Mouse (Mus musculus) G1E (cell line): Measurements from ENCODE around the gene Utp11. TPM values are rescaled to one million over a fixed set of nuclear protein-coding genes. Genes with fewer than 3 reads are reported as not detected.
A peak's percentile ranks its signal among the peaks of the same experiment; 100 is the strongest.

ENCODE experiments used
- ATAC-seq: 2 replicates; pipeline ENCODE4 v1.8.0; 2016; ENCODE audit warnings: mild to moderate bottlenecking; ENCODE audit not compliant: insufficient number of reproducible peaks, poor library complexity, low FRiP score, severe bottlenecking; ENCODE audit errors: extremely low read depth
- DNase-seq: peaks from one replicate; pipeline ENCODE4 v3.0.0; 2012; ENCODE audit warnings: low spot score
- H3K27me3 ChIP-seq: 2 replicates; pipeline ENCODE4 v1.6.1; 2012; ENCODE audit warnings: mild to moderate bottlenecking, low read length, inconsistent platforms; ENCODE audit not compliant: insufficient read depth
- H3K36me3 ChIP-seq: replicated peaks from 2 replicates; pipeline ENCODE3; 2012; ENCODE audit warnings: mild to moderate bottlenecking, inconsistent platforms
- H3K4me1 ChIP-seq: 2 replicates; pipeline ENCODE4 v1.6.1; 2012; ENCODE audit warnings: low read depth, low read length, inconsistent platforms, mixed read lengths; ENCODE audit not compliant: insufficient read depth
- H3K4me3 ChIP-seq: 2 replicates; pipeline ENCODE4 v1.5.1; 2012; ENCODE audit warnings: low read depth, mild to moderate bottlenecking, inconsistent platforms, low read length, moderate library complexity, mixed read lengths
- H3K9me3 ChIP-seq: replicated peaks from 2 replicates; pipeline ENCODE4 v1.6.1; 2012; ENCODE audit warnings: inconsistent platforms
- CTCF ChIP-seq: IDR thresholded peaks from 2 replicates; pipeline ENCODE4 v1.5.1; 2012; ENCODE audit warnings: low read depth, low read length, inconsistent platforms, mixed read lengths
- GATA1 ChIP-seq: IDR thresholded peaks from 2 replicates; pipeline ENCODE4 v1.6.1; 2012; ENCODE audit warnings: borderline replicate concordance, low read length, inconsistent platforms, mixed read lengths
- GATA2 ChIP-seq: IDR thresholded peaks from 2 replicates; pipeline ENCODE4 v1.6.1; 2012; ENCODE audit warnings: low read depth, low read length, inconsistent platforms, borderline replicate concordance
- POLR2AphosphoS5 ChIP-seq: IDR thresholded peaks from 2 replicates; pipeline ENCODE4 v1.6.1; 2012; ENCODE audit warnings: low read depth, low read length, inconsistent platforms; ENCODE audit not compliant: insufficient replicate concordance
- TAL1 ChIP-seq: conservative IDR thresholded peaks from 2 replicates; pipeline ENCODE4 v1.6.1; 2012; ENCODE audit warnings: low read depth, low read length, inconsistent platforms, mixed read lengths
- polyA plus RNA-seq: library from polyadenylated mRNA; stranded (reverse); fragments of >175 nt; gene quantifications from 2 replicates; pipeline ENCODE4 v1.2.3, GENCODE M21; 2012
- total RNA-seq, 2 experiments: library from RNA; stranded (forward) in 1 of 2; stranded (reverse) in 1 of 2; fragments of 200-1000 nt in 1 of 2; fragments of >200 nt in 1 of 2; fragmentation: Nextera tagmentation in 1 of 2; gene quantifications; 2 replicates each; pipeline ENCODE4 v1.2.3; 2014 to 2017

The Utp11 gene
- total and polyA plus RNA-seq, 3 experiments, result 16.7 to 94.3 (median 80.4) TPM

- peaks cover 5% of the 10 kb centered on the region; the same call in 1 of the 2 replicates for H3K4me1 ChIP-seq
- H3K9me3 ChIP-seq, result no peaks in the 10 kb centered on the region
- no peak for ATAC-seq
- DNase-seq, result no peak
- H3K36me3 ChIP-seq, result peaks cover 96% of the 10 kb centered on the region
- TF ChIP-seq CTCF, result no peak
- TF ChIP-seq GATA1, result no peak
- TF ChIP-seq POLR2AphosphoS5, result no peak
- TF ChIP-seq TAL1, result no peak
- no peak for TF ChIP-seq GATA2
- no peak overlapping the region for H3K4me3 ChIP-seq
- no peaks in the 10 kb centered on the region for H3K27me3 ChIP-seq
Observed at GRCm38 (mm10) chr4:124685004-124685403, 8.4 kb downstream of the Utp11 start.

DNA sequence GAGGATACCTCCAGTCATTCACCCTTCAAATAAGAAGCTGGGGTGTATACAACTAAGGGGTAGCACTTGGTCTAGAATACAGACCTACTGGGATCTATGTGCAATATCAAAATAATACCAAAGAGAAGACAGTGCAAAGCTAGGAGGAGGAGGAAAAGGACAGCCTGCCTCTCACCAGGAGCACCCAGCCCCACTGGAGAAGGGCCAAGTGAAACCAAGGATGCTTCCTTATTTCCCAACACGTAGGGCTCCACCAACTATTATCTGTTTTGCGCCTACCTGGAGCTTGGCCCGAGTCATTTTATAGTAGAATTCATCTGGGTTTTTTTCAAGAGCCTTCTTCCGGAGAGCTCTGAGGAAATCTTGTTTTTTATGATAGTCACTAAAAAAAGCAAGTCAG is 9.9 kb downstream of the Utp11 start:
- Histone ChIP-seq H3K36me3 (peaks cover 97% of the 10 kb centered on the region), H3K4me1 (peaks cover 5% of the 10 kb centered on the region; the same call in 1 of the 2 replicates), H3K27me3 (no peaks in the 10 kb centered on the region), H3K4me3 (no peak overlapping the region), H3K9me3 (no peaks in the 10 kb centered on the region)
- DNase-seq (no peak), ATAC-seq (no peak)
- no peak for TF ChIP-seq GATA1
- TF ChIP-seq CTCF, result no peak
- TF ChIP-seq GATA2, result no peak
- no peak for TF ChIP-seq POLR2AphosphoS5
- no peak for TF ChIP-seq TAL1

- H3K4me1 ChIP-seq, result peaks cover 5% of the 10 kb centered on the region; the same call in 1 of the 2 replicates
- H3K36me3 ChIP-seq, result peaks cover 95% of the 10 kb centered on the region
- H3K27me3 ChIP-seq, result no peaks in the 10 kb centered on the region
- no peak for TF ChIP-seq CTCF
- TF ChIP-seq GATA2, result no peak
- TF ChIP-seq GATA1, result no peak
- no peak for TF ChIP-seq TAL1
- no peak for TF ChIP-seq POLR2AphosphoS5
- no peak overlapping the region for H3K4me3 ChIP-seq
- H3K9me3 ChIP-seq, result no peaks in the 10 kb centered on the region
- DNase-seq (no peak), ATAC-seq (no peak)
Observed at GRCm38 (mm10) chr4:124682270-124682669, 11.1 kb downstream of the Utp11 start.

DNA sequence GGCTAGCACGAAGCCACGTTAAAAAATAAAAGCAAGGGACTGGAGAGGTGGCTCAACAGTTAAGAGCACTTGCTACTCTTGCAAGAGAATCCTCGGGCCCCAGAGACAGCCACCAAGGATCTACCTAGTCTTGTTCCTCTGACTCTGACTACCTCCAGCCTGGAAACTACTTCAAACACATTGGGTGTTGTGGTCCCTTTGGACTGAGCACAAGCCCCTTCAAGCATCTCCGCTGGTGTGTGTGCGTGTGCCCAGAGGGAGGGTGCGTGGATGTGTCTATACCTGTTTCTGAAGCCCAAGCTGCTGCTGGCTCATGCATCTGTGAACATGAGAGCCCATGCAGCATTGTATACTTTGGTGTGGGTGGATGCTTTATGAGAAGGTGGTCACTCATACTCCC is 17.4 kb downstream of the Utp11 start:
- TF ChIP-seq CTCF, result no peak
- TF ChIP-seq GATA1, result no peak
- TF ChIP-seq TAL1, result no peak
- TF ChIP-seq GATA2, result no peak
- no peak for TF ChIP-seq POLR2AphosphoS5
- H3K4me3 ChIP-seq, result no peak overlapping the region
- 0 out of 2 replicates have a peak, but pooled peaks cover 2% of the 10 kb centered on the region for H3K4me1 ChIP-seq
- no peak for ATAC-seq
- H3K27me3 ChIP-seq, result peaks cover 7% of the 10 kb centered on the region; the same call in 1 of the 2 replicates
- no peak for DNase-seq
- peaks cover 63% of the 10 kb centered on the region for H3K36me3 ChIP-seq
- H3K9me3 ChIP-seq, result no peaks in the 10 kb centered on the region

GRCm38 (mm10) chr4:124675037-124675436 is 18.4 kb downstream of the Utp11 start:
- Histone ChIP-seq H3K4me3 (no peak overlapping the region), H3K36me3 (peaks cover 54% of the 10 kb centered on the region), H3K4me1 (0 out of 2 replicates have a peak, but pooled peaks cover 2% of the 10 kb centered on the region), H3K27me3 (peaks cover 10% of the 10 kb centered on the region; the same call in 1 of the 2 replicates), H3K9me3 (no peaks in the 10 kb centered on the region)
- TF ChIP-seq TAL1 (no peak), POLR2AphosphoS5 (no peak), GATA1 (no peak), GATA2 (no peak), CTCF (peak; percentile 44; the same call in 1 of the 2 replicates)
- DNase-seq, result peak; percentile 53
- ATAC-seq, result no peak

DNA sequence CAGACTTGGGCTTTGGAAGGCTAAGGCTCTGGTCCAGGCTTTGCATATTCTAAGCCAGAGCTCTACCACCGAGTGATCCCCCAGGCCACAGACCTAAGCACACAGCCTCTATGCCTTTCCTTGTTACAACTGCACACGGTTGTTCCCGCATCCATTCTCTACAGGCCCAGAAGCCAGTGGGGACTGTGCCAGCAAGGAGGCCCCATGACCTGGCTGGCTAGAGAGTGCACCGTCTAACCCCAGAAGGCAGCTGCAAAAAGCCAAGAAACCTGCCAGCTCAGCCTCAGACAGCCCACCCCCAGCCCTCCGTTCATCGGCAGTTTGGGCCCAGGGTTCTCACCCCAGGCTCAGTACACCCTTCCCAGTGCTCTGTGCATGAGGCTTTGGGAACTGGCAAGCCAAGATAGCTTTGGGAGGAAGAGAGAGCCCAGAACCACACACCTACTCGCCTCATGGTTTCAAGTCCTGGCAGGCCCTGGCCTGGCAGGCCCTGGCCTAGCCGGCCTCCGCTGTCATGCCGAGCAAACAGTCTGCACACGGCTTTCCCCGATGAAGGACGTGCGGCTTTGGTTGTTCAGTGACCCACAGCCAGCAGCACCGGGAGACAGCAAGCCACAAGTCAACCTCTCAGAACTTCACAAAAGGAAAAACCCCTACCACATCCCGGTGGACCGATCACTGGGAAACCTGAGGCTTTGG is 18.9 kb downstream of the Utp11 start:
- Histone ChIP-seq H3K9me3 (no peaks in the 10 kb centered on the region), H3K4me1 (0 out of 2 replicates have a peak, but pooled peaks cover 2% of the 10 kb centered on the region), H3K4me3 (no peak overlapping the region), H3K36me3 (peaks cover 49% of the 10 kb centered on the region), H3K27me3 (peaks cover 10% of the 10 kb centered on the region; the same call in 1 of the 2 replicates)
- no peak for DNase-seq
- TF ChIP-seq GATA1 (no peak), GATA2 (no peak), TAL1 (no peak), POLR2AphosphoS5 (no peak), CTCF (no peak)
- no peak for ATAC-seq
